Mouse (Mus musculus): Measurements from ENCODE around the gene Cdh18. TPM values are rescaled to one million over a fixed set of nuclear protein-coding genes. Genes with fewer than 3 reads are reported as not detected.

The Cdh18 gene
- total RNA-seq, 1 experiment from 2014 or later: not detected

- no peak for ATAC-seq (replicated peaks in 1 of 2; ENCODE audit: insufficient read depth in 1 of 2, low FRiP score in 2 of 2, low TSS enrichment in 1 of 2, low read depth in 1 of 2, poor library complexity in 2 of 2, severe bottlenecking in 2 of 2)
Observed at GRCm38 (mm10) chr15:23506480-23506879, 957.7 kb downstream of the Cdh18 start.

GRCm38 (mm10) chr15:23509694-23510093 lies 960.9 kb downstream of the Cdh18 start:
- ATAC-seq (replicated peaks in 1 of 2; ENCODE audit: insufficient read depth in 1 of 2, low FRiP score in 2 of 2, low TSS enrichment in 1 of 2, low read depth in 1 of 2, poor library complexity in 2 of 2, severe bottlenecking in 2 of 2): no peak

- ATAC-seq (replicated peaks in 1 of 2; ENCODE audit: insufficient read depth in 1 of 2, low FRiP score in 2 of 2, low TSS enrichment in 1 of 2, low read depth in 1 of 2, poor library complexity in 2 of 2, severe bottlenecking in 2 of 2): no peak
Observed at GRCm38 (mm10) chr15:23515786-23516185, 967.0 kb downstream of the Cdh18 start.

- no peak for ATAC-seq (replicated peaks in 1 of 2; ENCODE audit: insufficient read depth in 1 of 2, low FRiP score in 2 of 2, low TSS enrichment in 1 of 2, low read depth in 1 of 2, poor library complexity in 2 of 2, severe bottlenecking in 2 of 2)
Observed at GRCm38 (mm10) chr15:23518079-23518478, 969.3 kb downstream of the Cdh18 start.
